Mouse (Mus musculus) cerebellum, postnatal 10 days (tissue): ENCODE measurements around the gene 4930402F06Rik.

Experiments
- DNase-seq, 2 experiments: peaks; one replicate each; pipeline ENCODE4 v3.0.0; 2021; ENCODE audit warnings: mixed read lengths in 2 of 2

The 4930402F06Rik gene

DNA sequence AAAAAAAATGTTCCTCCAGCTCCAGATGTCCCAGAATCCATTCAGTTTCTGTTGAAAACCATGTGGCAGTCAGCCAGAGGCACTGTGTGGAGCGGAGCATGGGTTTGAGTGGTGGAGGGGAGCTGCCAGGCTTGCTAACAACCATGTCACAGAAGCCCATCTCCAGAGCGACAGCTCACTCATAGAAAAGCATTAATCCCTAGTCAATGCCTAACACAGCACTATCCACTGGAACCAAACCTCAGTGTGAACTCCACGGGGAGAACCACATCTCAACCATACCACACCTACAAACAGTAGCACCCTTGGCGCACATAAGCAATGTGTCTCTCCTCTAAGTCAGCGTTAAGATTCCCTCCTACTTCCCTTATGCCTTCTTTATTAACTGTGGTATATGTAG lies at the start of gene 4930402F06Rik:
Gene 4930402F06Rik, minus strand, starts transcription at position 80 of the 400 bp plus-strand sequence.
- DNase-seq: peak; percentile 53 to 64

- DNase-seq: no peak
Measured at GRCm38 (mm10) chr2:35446300-35446699, 49.3 kb upstream of the 4930402F06Rik start.

DNA sequence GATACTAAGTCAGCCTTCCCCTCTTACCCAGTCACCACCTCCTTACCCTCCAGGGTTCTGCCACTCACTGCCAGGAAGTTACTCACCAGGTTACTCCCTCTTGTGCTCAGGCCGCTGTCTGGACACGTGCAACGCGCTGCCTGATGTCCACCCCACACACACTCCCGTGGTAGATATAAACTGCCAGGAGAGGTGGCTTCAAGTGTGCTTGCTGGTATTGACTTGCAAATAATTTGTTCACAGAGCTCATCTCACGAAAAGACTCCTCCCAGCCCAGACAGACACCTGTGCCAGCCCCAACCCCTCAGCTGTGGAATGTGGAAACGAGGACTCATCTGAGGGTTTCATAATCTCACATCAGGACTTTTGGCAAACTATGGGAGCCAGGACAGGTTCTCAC lies 48.6 kb upstream of the 4930402F06Rik start:
- no peak for DNase-seq

- no peak for DNase-seq
Measured at GRCm38 (mm10) chr2:35444764-35445262, 47.8 kb upstream of the 4930402F06Rik start.

GRCm38 (mm10) chr2:35443981-35444763 lies 47.2 kb upstream of the 4930402F06Rik start:
- peak; percentile 32 to 39 for DNase-seq

DNA sequence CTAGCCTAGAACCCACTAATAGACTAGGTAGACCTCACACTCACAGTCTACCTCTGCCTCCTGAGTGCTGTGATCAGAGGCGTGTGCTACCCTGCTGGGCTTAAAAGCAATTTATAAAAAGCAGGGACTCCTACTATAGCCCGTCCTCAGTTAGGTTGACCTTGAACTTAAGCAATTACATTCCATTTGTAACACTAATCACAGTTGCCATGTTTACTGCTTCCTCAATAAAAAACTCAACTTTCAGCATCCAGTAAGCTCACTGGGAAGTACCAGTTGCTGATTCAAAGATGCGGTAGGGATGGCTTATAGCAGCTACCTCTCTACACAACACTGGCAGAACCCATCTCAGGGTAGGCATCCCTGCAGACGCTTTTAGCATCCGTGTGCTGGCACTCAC lies 46.4 kb upstream of the 4930402F06Rik start:
- DNase-seq: no peak

GRCm38 (mm10) chr2:35442079-35442478 lies 45.1 kb upstream of the 4930402F06Rik start:
- DNase-seq: peak; percentile 29 to 36

DNA sequence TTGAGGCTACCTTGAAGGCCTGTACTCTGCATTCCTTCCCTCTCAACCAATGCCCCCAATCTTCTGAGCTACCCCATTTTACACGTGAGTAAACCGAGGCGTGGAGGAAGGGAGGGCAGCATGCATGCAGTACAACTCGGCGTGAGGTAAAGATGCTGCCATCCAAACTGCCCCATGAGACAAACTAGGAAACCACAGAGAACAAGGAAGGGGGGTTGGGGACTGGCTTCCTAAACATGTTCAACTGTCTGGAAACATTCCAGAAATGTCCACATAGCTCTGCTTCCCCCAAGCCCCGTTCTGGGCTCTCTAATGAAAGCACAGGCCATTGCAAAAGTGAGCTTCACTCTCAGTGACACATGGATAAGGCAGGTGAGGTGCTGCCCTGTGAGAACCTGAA lies 44.4 kb upstream of the 4930402F06Rik start:
- no peak for DNase-seq

DNA sequence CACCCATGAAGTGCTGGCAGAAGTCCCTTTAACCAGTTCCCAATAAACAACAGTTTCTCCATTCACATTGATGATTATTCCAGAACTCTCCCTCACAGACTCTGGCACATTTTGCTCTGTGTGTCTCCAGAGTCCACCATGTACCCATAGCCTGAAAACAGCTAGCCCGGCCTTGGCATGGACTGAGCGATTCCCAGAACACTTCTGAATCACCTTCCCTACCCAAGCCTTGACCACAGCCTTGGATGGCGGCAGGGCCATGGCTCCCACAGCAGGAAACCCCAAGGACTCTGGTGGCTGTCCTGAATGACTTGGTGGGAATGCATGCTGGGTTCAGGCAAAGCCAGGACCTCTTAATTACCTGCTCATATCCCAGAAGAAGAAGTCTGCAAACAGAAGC lies 43.5 kb upstream of the 4930402F06Rik start:
- no peak for DNase-seq

GRCm38 (mm10) chr2:35437796-35438195 lies 40.8 kb upstream of the 4930402F06Rik start:
- DNase-seq: no peak

DNA sequence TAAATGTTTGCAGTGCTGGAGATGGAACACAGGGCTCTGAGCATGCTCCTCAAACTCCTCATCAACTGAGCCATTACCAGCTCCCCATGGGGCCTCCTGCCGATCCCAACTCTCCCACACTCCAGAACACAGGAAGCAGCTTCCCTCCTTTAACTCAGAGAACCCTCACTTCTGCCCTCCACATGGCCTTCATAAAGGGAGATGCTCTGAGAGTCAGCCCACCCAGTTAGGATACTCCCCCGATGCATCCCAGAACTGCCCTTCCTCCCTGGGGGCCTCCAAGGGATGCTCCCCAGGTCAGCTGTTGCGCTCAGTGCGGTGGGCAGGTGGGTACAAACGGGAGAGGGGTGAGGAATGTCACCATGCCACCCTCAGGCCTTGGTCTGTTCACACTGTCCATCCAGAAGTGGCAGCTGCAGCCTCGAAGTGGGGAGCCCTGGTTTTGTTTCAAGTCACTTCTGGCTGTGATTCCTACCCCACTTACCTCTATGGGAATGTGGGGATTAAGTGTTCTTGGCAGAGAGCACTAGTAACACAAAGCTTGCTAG lies 37.7 kb upstream of the 4930402F06Rik start:
- no peak for DNase-seq

DNA sequence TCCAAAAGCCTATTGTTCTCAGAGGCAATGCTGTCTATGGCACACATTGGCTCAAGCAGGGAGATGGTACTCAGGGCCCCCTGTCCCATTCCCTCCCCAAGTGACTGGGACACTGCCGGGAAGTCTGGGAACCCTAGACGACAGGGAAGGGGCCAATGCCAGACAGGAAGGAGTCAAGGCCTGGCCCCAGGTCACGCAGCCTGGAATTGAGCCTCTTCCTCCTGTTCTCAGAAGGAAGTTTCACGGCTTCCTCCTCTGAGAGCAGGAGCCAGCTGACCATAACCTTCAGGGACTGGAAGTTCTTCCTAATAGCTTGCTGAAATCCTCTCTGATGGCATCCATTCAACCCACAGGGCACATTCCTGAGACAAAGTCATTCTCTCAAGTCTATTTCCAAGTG lies 36.5 kb upstream of the 4930402F06Rik start:
- no peak for DNase-seq

- no peak for DNase-seq
Measured at GRCm38 (mm10) chr2:35432472-35432871, 35.5 kb upstream of the 4930402F06Rik start.

DNA sequence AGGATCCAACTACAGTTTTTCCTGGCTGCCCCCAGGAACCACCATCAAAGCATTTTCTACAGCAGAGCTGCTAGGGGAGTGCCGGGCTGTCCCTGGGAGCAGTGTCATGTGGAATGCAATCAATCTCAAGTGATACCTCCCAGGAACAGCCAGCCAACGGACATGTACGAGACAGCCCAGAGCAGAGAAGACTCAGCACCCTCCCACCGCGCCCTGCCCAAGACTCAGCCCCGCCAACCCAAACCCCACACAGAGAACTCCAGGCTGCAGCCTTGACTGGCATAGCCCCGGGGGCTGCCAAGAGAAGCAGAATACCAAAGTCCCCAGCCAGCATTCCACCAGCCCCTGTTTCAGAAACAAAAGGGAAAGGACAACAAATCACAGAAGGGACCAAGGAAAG lies 35.0 kb upstream of the 4930402F06Rik start:
- no peak for DNase-seq

GRCm38 (mm10) chr2:35430806-35431205 lies 33.8 kb upstream of the 4930402F06Rik start:
- no peak for DNase-seq

DNA sequence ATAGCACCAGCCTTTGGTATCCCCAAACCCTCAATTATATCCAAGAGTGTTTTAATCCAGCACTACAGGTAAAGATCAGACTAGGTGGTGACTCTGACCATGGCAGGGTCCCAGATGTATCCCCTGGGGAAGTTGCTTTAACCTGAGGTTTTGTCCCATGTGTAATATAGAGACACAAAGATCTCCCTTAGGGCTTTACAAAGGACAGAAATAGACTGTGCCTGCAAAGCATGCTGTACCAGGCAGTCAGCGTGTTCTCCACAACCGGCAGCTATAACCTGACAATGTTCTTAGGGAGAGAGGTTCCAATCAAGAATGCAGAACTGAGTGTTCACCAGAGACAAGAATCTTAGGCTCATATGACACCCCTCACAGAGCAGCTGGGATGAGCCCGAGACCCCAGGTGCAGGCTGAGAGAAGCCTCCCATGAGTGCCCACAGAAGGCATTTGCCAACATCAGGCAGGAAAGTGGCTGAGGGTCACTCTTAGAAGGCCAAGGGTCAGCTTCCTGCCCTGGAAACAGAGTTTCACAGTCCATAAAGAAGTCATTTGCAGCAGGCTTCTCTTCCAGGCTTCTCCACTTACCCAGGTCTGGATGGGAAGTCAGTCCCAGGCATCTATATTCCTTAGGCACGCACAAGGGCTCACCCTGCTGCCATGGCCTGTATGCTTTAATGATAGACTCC lies 31.8 kb upstream of the 4930402F06Rik start:
- DNase-seq: no peak

- no peak for DNase-seq
Measured at GRCm38 (mm10) chr2:35427559-35427958, 30.6 kb upstream of the 4930402F06Rik start.

GRCm38 (mm10) chr2:35423711-35424339 lies 26.9 kb upstream of the 4930402F06Rik start:
- no peak for DNase-seq

GRCm38 (mm10) chr2:35422384-35422783 lies 25.4 kb upstream of the 4930402F06Rik start:
- DNase-seq: no peak

DNA sequence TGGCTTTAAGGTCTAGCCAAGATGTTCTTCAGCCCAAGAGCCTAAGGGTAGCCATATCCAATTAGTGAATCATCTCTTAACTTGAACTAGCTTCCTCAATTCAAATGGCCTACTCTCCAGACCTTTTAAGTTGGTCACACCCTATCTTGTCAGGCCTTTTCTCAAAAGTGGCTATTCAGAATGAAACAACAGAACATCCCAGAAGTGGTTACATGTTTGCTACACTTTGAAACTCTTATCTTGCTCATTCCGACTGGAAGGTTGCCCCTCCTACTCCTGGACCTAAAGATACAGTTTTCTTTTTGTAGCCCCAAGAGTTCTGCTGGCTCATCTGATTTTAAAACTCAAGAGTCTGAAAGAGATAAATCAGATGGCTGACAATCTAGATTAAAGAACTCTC lies 23.7 kb upstream of the 4930402F06Rik start:
- DNase-seq: no peak

DNA sequence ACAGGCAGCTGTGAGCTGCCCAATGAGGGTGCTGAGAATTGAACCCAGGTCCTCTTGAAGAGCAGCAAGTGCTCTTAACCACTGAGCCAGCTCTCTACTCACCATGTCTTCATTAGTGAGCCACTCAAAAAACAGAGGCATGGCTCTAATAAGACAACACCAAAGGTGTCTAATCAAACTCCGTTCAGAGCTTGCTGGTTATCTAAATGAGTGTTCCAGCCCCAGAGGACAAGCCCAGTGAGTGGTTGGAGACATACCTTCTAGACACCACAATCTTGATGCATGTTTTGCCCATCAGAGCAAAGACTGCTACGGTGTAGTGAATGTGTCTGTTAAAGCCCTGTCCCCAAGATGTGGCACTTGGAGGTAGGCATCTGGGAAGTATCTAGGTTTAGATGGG lies 22.7 kb upstream of the 4930402F06Rik start:
- no peak for DNase-seq

GRCm38 (mm10) chr2:35419243-35419642 lies 22.3 kb upstream of the 4930402F06Rik start:
- DNase-seq: no peak

DNA sequence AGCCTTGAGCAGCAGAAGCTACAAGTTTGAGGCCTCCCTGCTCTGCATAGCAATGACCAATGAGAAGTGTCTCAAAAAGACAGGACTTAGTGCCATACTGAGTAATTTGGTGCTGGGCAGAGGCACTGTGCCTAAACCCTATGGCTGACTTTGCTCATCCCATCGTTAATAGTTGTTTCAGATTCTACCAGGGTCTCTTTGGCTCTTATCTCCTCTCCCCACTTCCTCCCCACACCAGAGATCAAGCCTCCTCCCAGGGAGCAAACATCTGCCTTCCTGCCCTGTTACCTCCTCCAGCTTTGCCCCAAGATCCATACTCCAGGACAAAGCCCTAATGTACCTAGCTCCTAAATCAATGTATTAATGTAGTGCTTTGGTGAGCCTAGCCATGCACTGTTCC lies 20.3 kb upstream of the 4930402F06Rik start:
- no peak for DNase-seq
